Mouse (Mus musculus) heart, adult 2 months (tissue): ENCODE results near the gene Ddx31. TPM values are rescaled to one million over a fixed set of nuclear protein-coding genes. Genes with fewer than 3 reads are reported as not detected.

Source experiments
- DNase-seq, 2 experiments: peaks; one replicate each; pipeline ENCODE4 v3.0.0; 2021
- H3K27ac ChIP-seq: fragments of 200-600 bp; 2 replicates; pipeline ENCODE4 v1.8.1; 2022
- H3K27me3 ChIP-seq: fragments of 200-500 bp; 2 replicates; pipeline ENCODE4 v1.6.1; 2012; ENCODE audit warnings: mild to moderate bottlenecking, low read length, inconsistent platforms, mixed read lengths; ENCODE audit not compliant: control insufficient read depth, insufficient read depth
- H3K36me3 ChIP-seq: fragments of 200-500 bp; 2 replicates; pipeline ENCODE4 v1.6.1; 2012; ENCODE audit warnings: low read length, inconsistent platforms; ENCODE audit not compliant: control insufficient read depth, insufficient read depth
- H3K4me1 ChIP-seq: fragments of 200-500 bp; 2 replicates; pipeline ENCODE4 v1.6.1; 2011; ENCODE audit warnings: low read length; ENCODE audit not compliant: control insufficient read depth, insufficient read depth
- H3K4me3 ChIP-seq: fragments of 200-600 bp; 2 replicates; pipeline ENCODE4 v1.8.1; 2022
- H3K79me2 ChIP-seq: fragments of 200-500 bp; replicated peaks from 2 replicates; pipeline ENCODE4 v1.6.1; 2012; ENCODE audit warnings: mild to moderate bottlenecking, inconsistent platforms, low read length, moderate library complexity, mixed read lengths; ENCODE audit not compliant: control insufficient read depth, insufficient read depth
- H3K9ac ChIP-seq: fragments of 200-500 bp; 2 replicates; pipeline ENCODE4 v1.6.1; 2012; ENCODE audit warnings: low read depth, mild to moderate bottlenecking, control low read depth, inconsistent platforms, low read length, mixed read lengths
- CTCF ChIP-seq: fragments of 200-600 bp; IDR thresholded peaks from 2 replicates; pipeline ENCODE4 v1.8.1; 2022; ENCODE audit warnings: antibody characterized with exemption, mild to moderate bottlenecking, moderate library complexity
- EP300 ChIP-seq: fragments of 200-500 bp; IDR thresholded peaks from 2 replicates; pipeline ENCODE4 v1.6.1; 2011; ENCODE audit warnings: low read depth, low read length, control low read depth; ENCODE audit not compliant: insufficient read depth
- POLR2A ChIP-seq: fragments of 200-500 bp; IDR thresholded peaks from 2 replicates; pipeline ENCODE4 v1.6.1; 2011; ENCODE audit warnings: mild to moderate bottlenecking, low read depth, low read length, control low read depth; ENCODE audit not compliant: insufficient read depth
- WGBS: fragments of 180-500 bp; shearing (Covaris S2); methylation state at CpG from one replicate; pipeline ENCODE4 v1.1.7; 2018; 5-methylcytosine and 5-hydroxymethylcytosine counted together
- intact Hi-C: fragments of 180-260 bp; cut with DNase I; formaldehyde crosslinking; loops from one replicate; pipeline ENCODE4 v1.15.1; 2025
- polyA plus RNA-seq: library from polyadenylated mRNA; depleted of rRNA; stranded (reverse); fragments of >200 nt; gene quantifications from 2 replicates; pipeline ENCODE4 v1.2.3, GENCODE M21; 2012
- total RNA-seq, 2 experiments: library from RNA; stranded (reverse); gene quantifications; 2 replicates each; pipeline ENCODE4 v1.2.3; 2021

The Ddx31 gene
- total and polyA plus RNA-seq, 3 experiments: 1.5 to 4.5 (median 4.1) TPM

GRCm38 (mm10) chr2:28895876-28896275, 55.7 kb downstream of the Ddx31 start:
- no peaks in the 10 kb centered on the region for H3K36me3 ChIP-seq

GRCm38 (mm10) chr2:28897340-28897899, 57.2 kb downstream of the Ddx31 start:
- WGBS: 87% methylated on average over 4 of the region's 4 CpGs
- Histone ChIP-seq H3K79me2 (no peaks in the 10 kb centered on the region), H3K27ac (no peak overlapping the region), H3K4me3 (no peak overlapping the region), H3K4me1 (no peaks in the 10 kb centered on the region), H3K27me3 (no peaks in the 10 kb centered on the region), H3K36me3 (no peaks in the 10 kb centered on the region), H3K9ac (no peak overlapping the region)
- intact Hi-C loops: no loop called here
- no peak for DNase-seq
- TF ChIP-seq POLR2A: no peak
- no peak for TF ChIP-seq CTCF
- TF ChIP-seq EP300: no peak

More at GRCm38 (mm10) chr2:28895876-28896275, 55.7 kb downstream of the Ddx31 start:
- intact Hi-C loops: no loop called here
- WGBS: 87% methylated on average over 7 of the region's 7 CpGs
- Histone ChIP-seq H3K4me3 (no peak overlapping the region), H3K79me2 (no peaks in the 10 kb centered on the region), H3K9ac (no peak overlapping the region), H3K27ac (no peak overlapping the region), H3K27me3 (no peaks in the 10 kb centered on the region), H3K4me1 (no peaks in the 10 kb centered on the region)
- DNase-seq: no peak
- TF ChIP-seq POLR2A (no peak), EP300 (no peak), CTCF (no peak)

GRCm38 (mm10) chr2:28902291-28902690, 62.1 kb downstream of the Ddx31 start:
- H3K4me3 ChIP-seq: no peak overlapping the region
- TF ChIP-seq POLR2A: no peak
- TF ChIP-seq CTCF: no peak
- no peak for TF ChIP-seq EP300
- no peak overlapping the region for H3K9ac ChIP-seq
- H3K36me3 ChIP-seq: no peaks in the 10 kb centered on the region
- DNase-seq: no peak
- no peaks in the 10 kb centered on the region for H3K27me3 ChIP-seq
- no peaks in the 10 kb centered on the region for H3K79me2 ChIP-seq
- no peak overlapping the region for H3K27ac ChIP-seq
- no peaks in the 10 kb centered on the region for H3K4me1 ChIP-seq
- intact Hi-C loops: no loop called here
- WGBS: 94% methylated on average over 8 of the region's 8 CpGs

GRCm38 (mm10) chr2:28903871-28904270, 63.7 kb downstream of the Ddx31 start:
- H3K36me3 ChIP-seq: no peaks in the 10 kb centered on the region
- WGBS: 90% methylated on average over 5 of the region's 5 CpGs
- no peak overlapping the region for H3K27ac ChIP-seq
- TF ChIP-seq EP300: no peak
- TF ChIP-seq POLR2A: no peak
- TF ChIP-seq CTCF: no peak
- H3K79me2 ChIP-seq: no peaks in the 10 kb centered on the region
- H3K27me3 ChIP-seq: peaks cover 1% of the 10 kb centered on the region; the same call in 1 of the 2 replicates
- intact Hi-C loops: no loop called here
- H3K4me3 ChIP-seq: no peak overlapping the region
- H3K4me1 ChIP-seq: no peaks in the 10 kb centered on the region; the same call in 1 of the 2 replicates
- no peak for DNase-seq
- no peak overlapping the region for H3K9ac ChIP-seq

- H3K79me2 ChIP-seq: no peaks in the 10 kb centered on the region
- DNase-seq: no peak
- H3K36me3 ChIP-seq: no peaks in the 10 kb centered on the region
- no peak overlapping the region for H3K27ac ChIP-seq
- H3K4me3 ChIP-seq: no peak overlapping the region
- no peak overlapping the region for H3K9ac ChIP-seq
- H3K27me3 ChIP-seq: peaks cover 10% of the 10 kb centered on the region
- TF ChIP-seq EP300 (no peak), POLR2A (no peak)
- no peaks in the 10 kb centered on the region; the same call in 1 of the 2 replicates for H3K4me1 ChIP-seq
- 81% methylated on average over 9 of the region's 9 CpGs for WGBS
- intact Hi-C loops: no loop called here
Observed at GRCm38 (mm10) chr2:28904786-28905185, 64.6 kb downstream of the Ddx31 start.

- intact Hi-C loops: no loop called here
- Histone ChIP-seq H3K4me3 (no peak overlapping the region), H3K9ac (no peak overlapping the region), H3K79me2 (no peaks in the 10 kb centered on the region), H3K27me3 (peaks cover 14% of the 10 kb centered on the region), H3K4me1 (no peaks in the 10 kb centered on the region; the same call in 1 of the 2 replicates), H3K36me3 (no peaks in the 10 kb centered on the region), H3K27ac (no peak overlapping the region)
- no peak for TF ChIP-seq CTCF
- no peak for TF ChIP-seq EP300
- no peak for TF ChIP-seq POLR2A
- DNase-seq: no peak
- 82% methylated on average over 4 of the region's 4 CpGs for WGBS
Observed at GRCm38 (mm10) chr2:28905561-28905960, 65.4 kb downstream of the Ddx31 start.
